Mouse (Mus musculus): ENCODE results near the gene Gm10717.
"Not testable (repeated sequence)": the region's sequence is repeated elsewhere in the genome, so short reads cannot be mapped to it uniquely, and the experiment has no call there.

DNA sequence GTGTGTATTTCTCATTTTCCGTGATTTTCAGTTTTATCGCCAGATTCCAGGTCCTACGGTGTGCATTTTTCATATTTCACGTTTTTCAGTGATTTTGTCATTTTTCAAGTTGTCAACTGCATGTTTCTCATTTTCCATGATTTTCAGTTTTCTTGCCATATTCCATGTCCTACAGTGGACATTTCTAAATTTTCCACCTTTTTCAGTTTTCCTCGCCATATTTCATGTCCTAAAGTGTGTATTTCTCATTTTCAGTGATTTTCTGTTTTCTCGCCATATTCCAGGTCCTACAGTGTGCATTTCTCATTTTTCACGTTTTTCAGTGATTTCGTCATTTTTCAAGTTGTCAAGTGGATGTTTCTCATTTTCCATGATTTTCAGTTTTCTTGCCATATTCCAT lies 24.2 kb upstream of the Gm10717 start:
- TF ChIP-seq CTCF (IDR thresholded peaks at IDR 0.05; ENCODE audit: control insufficient read depth, insufficient read depth, low read length); POLR2A (IDR thresholded peaks at IDR 0.05; ENCODE audit: borderline replicate concordance, control insufficient read depth, low read depth, low read length): not testable (repeated sequence)

Measured in bone marrow, adult 2 months (tissue).